Mouse (Mus musculus): ENCODE results near the gene Eva1c.

Eva1c gene

DNA sequence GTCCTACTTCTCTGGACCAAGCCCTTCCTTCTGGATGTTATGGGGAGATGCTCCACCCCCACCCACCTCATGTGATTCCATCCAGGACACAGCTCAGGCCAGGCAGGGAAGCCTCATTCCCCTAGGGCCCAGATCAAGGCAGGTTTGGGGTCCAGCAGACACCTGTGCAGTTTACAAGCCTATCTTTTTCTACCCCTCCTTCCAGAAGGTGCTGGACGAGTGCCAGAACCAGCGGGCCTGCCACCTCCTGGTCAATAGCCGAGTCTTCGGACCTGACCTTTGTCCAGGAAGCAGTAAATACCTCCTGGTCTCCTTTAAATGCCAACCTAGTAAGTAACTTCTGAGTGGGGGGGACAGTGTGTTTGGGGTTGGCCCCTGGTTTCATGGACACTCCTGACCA is 42.8 kb downstream of the Eva1c start:
- no peak for DNase-seq

DNA sequence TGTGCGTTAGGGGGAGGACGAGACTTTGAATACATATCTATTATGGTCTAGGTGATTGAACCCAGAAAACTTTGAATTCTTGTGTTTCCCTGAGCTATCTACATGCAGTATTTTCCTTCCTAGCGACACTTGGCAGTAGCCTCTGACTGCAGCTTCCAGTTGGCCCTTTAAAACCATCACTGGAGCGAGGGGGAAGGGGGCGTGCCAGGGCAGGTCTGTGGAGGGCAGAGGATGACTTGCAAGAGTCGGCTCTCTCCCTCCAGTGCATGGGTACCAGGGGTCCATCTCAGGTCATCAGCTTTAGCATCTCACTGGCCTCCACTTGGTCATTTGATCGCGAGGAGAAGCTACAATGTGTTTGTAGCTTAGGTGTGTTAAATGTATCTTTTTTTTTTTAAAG is 46.4 kb downstream of the Eva1c start:
- no peak for DNase-seq

DNA sequence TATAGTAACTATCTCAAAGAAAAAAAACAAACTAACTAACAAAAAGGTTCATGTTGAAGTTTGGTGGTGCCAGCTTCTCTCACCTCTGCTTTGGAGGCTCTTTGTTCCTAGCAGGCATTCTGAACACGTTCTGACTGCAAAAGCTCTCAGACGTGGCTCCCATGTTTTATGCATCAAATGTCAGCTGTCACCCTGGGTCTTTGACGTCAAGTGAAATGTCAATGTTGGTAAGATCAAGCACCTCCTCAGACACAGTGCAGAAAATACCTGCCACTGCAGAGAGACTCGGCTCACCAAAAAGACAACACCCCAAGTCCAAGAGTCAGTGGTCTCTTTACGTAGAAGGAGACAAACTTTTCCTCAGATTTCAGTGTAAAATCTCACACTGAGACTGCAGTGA is 48.0 kb downstream of the Eva1c start:
- no peak for DNase-seq

DNA sequence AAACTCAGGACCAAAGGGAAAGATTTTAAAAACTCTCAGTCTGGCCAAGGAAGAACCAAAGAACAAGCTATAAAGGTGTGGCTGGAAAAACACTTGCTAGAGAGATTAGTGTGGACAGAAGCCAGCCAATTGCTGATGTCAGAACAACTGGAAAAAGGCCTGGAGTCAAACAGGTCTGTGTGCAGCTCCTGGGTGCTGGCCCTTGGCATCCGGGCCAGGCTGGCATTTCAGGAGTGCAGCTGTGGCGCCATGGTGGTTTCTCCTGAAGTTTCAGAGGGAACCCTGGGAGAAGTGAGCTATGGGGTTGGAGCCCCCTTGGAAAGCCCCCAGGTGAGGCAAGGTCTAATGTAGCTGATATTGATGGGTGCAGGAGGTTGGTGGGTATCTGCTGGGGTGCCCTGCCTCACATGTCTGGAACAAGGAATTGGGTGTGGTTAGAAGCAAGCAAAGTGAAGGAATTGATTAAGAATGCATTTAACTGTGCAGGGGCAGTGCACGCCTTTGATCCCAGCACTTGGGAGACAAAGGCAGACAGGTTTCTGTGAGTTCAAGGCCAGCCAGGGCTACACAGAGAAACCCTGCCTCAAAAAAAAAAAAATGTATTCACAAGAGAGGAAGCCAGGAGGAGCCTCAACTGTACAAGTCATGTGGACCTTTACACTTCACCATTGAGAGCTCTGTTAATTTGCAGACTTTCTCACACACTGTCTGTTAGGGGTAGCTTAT is 51.8 kb downstream of the Eva1c start:
- no peak for DNase-seq

DNA sequence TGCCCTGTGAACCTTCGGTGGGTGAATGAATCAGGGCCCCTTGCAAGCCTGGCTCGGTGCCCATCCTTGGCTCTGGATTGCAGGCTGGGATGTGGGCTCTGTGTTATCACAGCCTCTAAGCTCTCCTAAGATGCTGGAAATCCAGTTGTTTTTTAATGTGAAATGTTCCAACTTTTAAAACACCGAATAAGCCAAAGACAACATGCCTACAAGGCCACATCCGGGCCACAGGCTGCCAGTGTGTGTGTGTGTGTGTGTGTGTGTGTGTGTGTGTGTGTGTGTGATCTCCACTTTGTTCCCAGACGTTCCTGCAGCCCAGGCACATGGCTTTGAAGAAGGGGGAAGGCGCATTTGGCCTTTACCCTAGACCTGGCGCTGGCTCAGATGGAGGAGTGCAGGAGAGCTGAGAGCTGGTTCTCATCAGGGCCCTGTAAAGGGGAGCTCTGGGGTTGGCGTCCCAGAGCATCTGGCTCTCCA is 56.0 kb downstream of the Eva1c start:
- DNase-seq: no peak

DNA sequence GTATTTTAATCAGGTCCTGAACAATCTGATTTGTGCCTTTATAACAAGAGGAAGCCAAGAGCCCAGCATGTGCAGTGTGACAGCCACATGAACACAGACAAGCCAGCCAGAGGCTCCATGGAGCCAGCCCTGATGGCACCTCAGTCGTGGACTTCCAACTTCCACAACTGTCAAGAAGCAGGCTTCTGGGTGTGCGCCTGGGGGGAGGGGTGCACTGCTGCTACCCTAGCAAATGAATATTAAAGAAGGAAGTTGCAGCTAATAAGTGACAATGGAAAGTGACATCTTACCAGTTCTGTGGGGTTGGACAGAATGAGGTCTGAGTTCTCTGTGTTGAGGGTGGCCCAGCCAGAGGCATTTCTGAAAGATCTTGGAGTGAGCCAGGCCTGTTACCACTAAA is 58.8 kb downstream of the Eva1c start:
- DNase-seq: no peak

DNA sequence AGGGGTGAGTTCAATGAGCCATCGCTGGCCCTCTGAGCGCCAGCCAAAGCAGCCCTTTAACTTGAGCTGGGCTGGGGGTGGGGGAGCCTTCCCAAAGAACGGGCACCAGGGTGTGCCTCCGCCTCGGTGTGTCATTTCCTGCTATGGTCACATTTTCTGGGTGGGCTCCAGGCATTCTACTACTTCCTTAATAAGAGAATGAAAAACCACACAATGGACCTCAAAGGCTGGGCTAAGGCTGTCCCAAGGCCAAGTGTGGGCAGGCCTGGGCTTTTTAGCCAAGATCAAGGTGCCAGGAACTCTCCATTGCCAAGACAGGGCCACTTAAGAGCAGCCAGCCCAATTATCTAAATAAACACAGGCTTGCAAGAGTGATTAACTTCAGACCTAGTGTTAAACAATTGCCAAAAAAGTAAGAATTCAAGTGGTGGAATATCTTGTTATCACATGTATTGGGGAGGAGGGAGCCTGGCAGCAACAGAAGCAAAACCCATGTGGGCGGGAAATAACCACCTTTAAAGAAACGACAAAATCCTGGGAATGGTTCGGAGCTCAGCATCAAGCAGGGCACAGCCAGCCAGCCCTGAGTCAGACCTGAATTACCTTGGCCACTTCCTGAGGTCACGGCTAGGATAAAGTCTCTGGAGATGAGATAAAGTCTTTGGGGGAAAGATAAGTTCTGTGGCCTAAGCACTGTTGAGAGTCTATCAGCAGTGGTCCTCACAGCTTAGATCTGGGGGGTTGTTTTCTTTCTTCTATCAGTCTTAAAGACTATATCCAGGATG is 59.5 kb downstream of the Eva1c start:
- DNase-seq: peak; percentile 64

DNA sequence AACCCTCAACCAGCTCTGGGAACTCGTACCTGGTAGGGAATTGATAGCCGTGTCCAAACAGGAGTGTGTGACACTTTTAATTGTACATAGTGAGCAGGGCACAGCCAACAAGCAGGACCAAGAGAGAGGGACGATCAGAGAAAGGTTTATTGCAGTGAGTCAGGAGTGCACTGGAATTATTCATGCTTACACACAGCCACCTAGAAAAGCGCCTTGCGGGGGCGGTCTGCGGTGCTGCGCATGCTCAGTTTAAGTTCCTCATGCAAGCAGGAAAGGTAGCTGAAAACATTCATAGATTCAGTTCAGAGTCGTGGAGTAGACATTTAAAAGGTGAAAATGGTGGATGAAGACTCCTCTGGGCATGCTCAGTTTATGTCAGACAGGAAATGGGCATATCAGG is 64.2 kb downstream of the Eva1c start:
- DNase-seq: no peak

DNA sequence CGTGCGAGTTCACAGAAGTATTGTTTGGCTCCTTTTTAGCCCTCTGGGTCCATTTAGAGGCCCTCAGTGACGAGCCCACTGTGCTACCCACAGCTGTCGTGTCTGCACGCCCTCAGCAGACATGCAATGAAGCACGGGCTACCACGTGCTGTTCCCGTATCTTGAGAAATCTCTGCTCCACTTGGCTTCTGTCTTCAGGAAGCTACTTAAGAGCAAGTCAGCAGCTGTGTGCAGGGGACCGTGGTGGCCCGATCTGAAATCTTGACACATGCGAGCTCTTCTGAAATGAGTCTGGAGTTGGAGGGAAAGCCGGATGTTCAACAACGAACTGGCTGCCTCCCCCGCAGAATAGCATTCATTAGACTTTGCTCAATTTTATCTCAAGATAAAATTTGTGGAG is 65.1 kb downstream of the Eva1c start:
- no peak for DNase-seq

DNA sequence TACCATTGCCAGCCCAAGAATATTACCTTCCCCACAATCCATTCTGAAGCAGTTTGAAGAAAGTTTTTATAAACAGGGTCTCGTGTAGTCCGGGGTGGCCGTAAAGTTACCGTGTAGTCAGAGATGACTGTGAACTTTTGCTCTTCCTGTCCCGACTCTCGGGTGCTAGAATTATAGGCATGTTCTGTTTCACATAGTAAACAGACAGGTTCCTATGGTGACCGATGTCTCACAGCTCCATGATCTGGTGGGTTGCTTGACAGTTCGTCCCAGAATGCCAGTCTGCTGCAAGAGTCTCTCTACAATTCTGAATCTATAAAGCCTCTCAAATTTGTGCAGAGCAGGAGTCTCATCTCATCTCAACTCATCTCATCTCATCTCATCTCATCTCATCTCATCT is 65.6 kb downstream of the Eva1c start:
- DNase-seq: no peak

DNA sequence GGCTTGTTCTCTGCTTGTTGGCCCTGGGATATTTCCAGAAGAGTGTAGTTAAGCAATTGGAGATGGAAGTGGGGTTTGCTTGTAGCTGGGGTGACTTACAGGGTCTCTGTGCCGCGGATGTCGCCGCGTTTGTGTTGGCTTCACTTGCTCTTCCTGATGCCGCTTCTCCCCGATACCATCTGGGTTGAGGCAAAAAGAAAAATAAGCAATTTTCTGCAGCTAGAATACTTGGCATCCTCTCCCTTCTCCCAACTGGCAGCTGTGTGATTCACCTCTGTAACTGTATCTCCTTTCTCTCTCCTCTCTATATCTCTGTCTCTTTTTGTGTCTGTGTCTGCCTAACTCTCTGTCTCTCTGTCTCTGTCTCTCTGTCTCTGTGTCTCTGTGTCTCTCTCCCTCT is 66.5 kb downstream of the Eva1c start:
- no peak for DNase-seq

DNA sequence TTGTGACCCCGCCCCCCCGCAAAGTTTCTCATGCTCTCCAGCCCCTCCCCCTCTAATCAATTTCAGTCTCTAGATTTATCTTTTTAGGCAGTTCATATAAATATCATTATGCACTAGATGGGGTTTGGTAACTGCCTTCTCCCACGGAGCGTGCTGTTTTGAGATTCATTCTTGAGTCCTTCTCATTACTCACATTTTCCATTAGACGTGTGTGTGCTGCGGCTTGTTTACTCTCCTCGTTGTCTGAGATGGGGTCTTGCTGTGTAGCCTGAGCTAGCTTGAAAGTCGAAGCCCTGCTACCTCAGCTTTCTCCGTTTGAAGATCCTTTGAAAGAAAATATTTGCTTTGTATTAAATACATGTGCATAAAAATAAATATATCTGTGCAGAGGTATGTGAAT is 67.3 kb downstream of the Eva1c start:
- no peak for DNase-seq

DNA sequence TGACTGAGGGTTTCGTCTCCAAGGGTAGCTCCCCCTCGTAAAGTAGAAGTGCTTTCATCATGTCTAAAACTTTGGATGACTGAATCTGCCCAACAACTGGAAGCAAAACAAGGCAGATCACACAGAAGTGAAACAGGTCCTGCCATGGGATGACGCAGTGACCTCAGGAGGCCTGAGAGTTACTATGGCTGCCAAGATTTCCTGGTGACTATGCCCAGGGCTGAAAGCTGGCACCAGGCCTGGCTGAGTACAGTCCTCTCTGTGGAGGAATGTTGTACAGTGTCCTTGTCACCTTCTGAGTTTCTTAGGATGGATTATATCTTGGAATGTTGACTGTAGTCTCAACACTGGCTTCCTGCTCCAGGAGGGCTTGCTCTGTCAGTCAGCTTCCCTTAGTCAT is 71.1 kb downstream of the Eva1c start:
- no peak for DNase-seq

DNA sequence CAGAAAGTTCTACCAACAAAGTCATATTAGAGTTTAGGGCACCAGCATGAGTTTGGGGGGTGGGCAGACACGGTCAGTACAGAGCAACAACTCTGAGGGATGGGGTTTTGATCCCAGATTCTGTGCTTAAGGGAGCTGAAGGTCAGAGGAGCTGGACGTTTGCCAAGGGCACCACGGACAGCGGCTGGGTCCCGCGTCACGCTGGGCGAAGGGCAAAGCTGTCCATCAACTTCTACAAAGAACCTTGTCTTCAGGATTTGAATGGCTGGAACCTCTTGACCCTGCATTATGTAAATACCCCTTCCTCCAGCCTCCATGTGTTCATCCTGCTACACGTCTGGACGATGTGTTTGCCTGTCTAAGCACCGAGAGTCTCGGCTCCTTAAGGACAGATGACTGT is 73.0 kb downstream of the Eva1c start:
- DNase-seq: no peak

DNA sequence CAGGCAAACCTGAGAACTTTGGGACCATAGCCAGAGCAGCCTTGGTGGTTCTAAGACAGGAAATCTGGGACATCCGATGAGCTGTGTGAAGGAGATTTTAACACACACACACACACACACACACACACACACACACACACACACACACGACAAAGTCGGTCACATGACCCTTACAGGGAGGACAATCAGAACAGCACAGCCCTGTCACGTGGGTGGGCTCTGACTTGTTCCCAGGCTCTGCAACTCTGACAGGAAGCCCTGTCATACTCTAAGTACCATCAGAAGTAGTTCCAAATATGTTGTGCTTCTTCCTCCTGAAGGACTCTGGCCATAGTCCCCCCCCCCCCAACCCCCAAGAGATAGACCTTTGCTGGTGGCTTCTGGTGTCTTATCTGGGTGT is 74.8 kb downstream of the Eva1c start:
- DNase-seq: no peak

DNA sequence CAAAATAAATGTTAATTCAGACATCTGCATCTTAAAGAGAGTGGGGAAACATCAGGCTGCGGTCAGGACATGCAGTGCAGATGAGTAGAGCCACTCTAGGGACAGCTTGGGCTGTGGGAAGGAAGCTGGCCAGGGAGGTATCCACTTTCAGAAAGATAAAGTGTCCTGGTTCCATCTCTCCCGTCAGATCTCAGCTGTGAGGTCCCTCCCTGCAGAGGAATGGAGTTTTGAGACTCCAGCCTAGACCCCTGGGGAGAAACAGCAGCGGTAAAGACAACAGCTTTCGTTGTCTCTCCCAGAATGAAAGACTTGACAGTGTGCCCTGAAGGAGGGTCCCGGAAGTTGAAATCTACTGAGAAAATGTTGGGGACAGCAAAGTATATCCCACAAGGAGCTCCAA is 76.8 kb downstream of the Eva1c start:
- DNase-seq: no peak

DNA sequence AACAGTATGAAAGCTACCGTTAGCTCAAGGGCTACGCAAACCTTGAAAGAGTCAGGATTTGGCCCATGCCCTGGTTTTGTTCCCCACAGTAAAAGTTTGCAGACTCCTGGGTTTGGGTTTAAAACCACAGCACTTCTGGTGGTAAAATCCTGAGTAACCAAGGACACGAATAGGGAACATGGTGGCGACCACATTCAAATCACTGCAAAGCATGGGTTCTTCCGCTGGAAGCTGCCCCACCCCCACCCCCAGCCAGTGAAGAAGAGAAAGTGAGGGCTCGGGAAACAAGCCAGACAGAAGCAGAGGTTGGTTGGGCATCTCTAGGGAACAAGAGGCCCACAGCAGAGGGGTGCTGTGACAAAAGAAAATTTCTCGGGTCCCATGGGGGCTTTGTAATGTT is 80.7 kb downstream of the Eva1c start:
- no peak for DNase-seq

DNA sequence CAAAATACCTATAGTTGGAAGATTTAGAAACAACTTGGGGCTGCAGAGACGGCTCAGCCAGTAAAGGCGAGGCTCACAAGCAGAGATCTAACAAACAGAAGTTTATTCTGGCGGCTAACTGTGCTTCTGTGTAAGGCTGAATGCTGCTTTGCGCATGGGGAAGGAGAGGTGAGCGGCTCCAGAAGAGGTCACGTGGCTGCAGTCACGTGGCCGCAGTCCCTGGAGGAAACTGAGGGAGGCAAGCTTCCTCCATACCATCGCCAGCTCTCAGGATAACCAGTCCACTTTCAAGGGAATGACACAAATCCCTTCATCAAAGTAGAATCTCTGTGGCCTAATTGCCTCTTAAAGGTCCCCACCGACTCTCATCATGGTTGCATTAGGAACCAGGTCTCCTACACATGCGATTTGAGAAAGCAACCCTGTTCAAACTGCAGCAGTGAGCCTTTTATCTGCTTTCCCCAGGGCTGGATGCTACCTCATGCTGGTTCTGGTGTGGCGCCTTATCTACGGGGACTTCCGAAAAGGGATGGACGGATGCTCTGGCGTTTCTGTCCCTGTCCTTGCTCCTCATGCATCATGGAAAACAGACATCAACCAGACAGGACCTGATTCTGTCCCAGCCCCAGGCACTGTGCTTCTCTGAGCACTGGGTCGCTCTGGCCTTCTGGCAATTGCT is 84.5 kb downstream of the Eva1c start:
- DNase-seq: no peak

DNA sequence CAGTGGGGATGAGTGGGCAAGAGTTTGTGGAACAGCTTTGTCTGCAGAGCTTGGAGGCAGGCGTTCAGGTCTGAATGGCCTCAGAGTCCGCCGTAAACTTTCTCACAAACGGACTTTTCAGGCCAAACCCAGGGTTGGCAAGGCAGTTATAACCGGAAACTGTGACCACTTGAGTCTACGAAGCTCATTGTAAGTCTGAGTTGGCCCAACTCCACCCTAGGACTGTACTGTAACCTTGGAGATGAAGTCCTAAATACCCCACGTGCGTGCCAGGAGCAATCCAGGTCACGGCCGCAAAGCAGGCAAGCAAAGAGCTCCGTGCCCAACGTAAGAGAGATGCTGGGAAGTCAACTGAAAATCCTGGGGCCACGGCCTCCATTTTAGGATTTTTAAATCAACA is 85.2 kb downstream of the Eva1c start:
- no peak for DNase-seq

DNA sequence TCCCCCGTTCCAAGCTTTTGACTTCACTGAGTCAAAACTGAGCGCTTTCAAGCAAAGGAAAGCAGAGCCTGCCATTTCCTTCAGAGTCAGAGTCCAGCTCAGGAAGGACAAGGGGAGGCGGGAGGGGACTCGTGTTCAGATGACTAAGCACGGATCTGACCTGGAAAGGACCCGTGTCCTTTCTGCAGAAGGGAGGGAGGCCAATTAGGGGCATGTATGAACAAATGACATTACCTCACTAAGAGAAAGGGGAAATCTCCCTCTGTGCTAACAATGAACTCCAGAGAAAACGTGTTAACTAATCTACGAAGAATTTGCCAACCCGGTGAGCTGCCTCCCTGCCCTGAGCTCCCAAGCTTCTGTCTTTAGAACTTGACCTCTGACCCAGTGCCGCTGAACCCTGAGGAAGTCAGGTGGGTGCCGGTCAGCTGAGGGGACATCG is 89.5 kb downstream of the Eva1c start:
- DNase-seq: no peak

DNA sequence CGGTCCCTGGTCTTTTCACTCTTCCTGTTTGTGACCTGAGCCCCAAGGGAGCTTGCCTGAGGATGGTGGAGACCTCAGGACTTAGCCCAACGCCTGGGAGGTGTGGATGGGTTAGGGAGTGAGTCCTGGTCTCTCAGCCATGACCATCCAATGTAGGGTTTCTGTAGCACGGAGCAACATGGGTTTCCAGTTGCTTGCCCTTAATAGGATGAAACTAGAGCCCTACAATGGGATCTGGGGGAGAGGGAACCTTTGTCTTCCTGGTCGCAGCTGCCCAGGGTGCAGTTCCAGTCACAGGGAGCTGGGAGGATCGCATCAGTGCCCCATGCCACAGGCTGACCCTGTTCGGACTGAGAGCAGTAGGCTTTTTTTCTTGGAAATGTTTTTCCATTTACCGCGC is 90.6 kb downstream of the Eva1c start:
- no peak for DNase-seq

DNA sequence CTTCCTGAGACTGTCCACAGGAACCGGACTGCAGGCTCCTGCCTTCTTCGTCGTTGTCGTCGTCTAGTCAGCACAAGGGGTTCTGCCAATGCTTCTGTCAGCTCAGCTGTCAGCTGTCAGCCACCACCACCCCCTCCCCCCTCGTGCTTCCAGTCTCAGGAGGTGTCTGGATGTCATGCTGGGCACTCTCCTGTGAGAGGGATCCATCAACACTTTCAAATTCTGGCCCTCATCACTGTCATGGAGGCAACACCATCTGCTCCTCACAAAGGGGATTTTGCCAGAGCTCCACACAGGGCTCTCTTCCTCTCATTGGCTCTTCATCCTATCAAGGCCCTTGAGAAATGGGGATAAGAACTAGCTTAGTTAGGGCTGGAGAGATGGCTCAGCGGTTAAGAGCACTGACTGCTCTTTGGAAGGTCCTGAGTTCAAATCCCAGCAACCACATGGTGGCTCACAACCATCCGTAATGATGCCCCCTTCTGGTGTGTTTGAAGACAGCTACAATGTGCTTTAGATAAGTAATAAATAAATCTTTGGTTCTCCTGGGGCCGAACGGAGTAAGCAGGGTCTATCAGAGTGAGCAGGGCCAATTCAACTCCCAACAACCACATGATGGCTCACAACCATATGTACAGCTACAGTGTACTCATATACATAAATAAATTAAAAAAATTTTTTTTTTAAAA is 95.1 kb downstream of the Eva1c start:
- DNase-seq: peak; percentile 36

DNA sequence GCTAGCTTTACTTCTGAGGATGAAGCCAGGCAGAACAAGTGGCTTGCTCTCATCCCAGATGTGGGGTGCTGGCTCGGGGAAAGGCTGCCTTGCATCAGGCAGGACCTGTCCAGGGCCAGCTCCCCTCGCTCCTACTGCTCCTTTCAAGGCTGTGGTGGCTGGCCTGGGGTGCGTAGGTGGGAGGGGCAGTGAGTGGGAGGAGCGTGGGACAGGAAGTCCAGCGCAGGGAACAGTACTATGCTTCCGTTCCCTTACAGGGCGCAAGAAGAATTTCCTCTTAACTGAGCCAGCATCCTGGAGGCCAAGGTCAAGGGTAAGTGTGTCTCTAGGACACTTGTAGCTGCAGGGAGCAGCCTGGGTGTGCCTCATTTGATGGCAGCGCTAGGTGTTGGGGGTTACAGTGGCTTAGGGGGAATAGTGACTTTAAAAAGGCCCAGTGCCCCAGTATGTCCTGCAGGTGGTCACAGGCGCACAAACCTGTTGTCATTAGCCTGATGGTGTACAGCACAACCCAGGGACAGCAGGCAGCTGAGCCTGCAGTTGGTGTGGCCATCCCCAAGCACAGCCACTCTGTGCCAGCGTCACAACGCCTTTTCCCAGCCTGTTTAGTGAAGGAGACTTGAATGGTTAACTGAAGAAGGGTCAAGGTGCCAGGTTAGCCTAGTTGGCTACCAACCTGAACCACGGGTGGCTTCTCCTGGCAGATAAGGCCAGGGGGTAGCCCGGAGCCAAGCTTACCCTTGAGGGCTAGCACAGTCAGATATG is 98.3 kb downstream of the Eva1c start:
- DNase-seq: peak; percentile 27

Measured in lung, postnatal 14 days (tissue).